Mouse (Mus musculus) kidney, postnatal 25 days (tissue): Measurements from ENCODE around the gene Lrrn1.
A peak's percentile ranks its signal among the peaks of the same experiment; 100 is the strongest.

ENCODE experiments used
- DNase-seq, 2 experiments: peaks; one replicate each; pipeline ENCODE4 v3.0.0; 2021; ENCODE audit warnings: mixed read lengths in 2 of 2

The Lrrn1 gene

DNA sequence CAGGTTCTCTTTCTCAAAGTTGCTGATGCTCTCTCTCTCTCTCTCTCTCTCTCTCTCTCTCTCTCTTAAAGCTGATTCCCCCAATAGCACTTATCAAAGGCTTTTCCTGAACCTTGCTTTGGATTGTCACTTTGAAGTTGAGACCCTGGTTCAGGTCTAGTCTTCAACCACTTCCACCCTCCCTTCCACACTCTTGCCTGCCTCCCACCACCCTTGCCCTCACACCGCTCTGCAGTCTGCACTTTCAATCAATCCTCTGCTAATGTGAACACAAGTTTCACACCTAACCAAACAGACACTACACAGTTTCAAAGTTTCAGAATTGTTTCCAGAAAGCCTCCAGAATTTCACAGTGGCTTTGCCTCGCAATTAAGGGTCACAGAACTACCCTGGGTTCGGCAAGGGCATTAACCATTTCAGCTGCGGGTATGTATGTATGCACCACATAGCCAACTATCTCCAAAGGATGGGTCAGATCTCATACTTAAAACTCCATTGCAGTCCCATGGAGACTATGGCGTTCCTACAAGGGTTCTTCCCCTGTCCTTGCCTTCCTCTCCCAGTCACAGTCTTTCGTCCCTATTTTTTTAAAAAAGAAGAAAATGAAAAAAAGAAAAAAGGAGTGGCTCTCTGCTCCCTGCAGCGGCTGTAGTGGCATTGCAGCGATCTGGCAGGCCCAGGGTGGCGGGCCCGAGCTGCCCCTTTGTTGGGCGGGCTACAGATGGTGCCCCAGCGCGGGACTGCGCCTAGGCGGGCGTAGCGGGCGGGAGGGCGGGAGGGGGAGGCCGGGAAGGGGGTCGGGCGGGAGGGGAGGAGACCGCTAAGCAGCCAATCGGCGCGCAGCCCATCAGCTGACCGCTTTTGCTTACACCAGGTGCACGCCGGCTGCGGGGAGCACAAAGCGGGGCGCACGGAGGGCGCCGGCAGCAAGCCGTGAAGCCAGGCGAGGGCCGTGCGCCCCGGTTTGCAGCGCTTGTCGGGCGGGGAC, at the start of gene Lrrn1:
Lrrn1 (plus strand) TSS at position 892 of the 988 bp plus-strand sequence.
- peak; percentile 26 to 71 for DNase-seq

DNA sequence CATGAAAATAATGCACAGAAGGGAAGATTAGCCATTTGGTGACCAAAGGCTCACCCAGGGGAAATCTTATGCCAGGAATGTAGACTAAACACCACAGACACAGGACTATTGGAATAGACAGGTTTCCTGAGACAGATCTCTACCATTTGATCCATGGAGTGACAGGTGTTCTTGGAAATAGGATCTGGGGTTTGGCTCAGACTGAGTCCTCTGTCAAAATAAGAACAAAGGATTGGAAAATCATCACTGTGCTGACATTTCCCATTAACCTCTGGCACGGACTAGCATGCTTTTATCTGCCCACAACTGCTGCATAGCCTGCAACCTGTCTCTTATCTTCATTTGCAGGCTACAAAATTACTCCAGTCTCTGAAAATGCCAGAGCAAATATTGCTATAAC, 35.1 kb upstream of the Lrrn1 start:
- no peak for DNase-seq

DNA sequence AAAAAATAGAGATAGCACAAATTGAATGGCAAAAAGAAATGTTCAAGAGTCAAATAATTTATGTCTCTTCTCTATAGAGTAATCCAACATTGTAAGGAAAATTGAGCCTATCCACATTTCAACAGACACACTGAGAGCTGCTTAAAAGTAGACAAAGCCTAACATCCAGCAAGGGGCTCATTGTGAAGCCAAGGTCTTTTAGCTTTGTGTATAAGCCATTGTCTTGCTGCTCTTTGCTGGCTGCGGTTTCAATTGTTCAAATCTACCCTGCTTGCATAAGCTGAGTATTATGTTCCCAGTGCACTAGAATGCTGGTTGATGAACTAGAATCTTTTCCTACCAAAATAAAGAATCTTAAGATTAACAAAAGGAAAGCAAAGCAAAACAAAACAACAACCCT, 33.7 kb upstream of the Lrrn1 start:
- DNase-seq: no peak

DNA sequence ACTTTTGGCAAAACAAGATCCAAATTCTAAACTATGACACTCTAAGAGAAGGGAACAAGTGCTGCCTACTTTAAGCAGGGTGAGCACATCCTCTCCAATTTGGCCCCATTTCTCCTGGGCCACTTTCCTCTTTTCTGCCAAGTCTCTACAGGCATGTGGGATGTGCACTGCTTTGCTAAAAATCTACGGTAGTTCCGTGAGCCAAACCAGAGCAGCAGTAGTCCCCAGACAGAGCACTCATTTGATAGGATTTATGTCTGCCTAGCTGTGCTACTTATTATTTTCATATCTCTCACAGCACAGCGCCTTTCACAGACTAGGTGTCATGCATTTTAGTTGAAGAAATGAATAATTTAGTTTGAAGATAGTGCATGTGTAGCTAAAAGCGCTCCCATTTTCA, 15.9 kb upstream of the Lrrn1 start:
- DNase-seq: no peak

DNA sequence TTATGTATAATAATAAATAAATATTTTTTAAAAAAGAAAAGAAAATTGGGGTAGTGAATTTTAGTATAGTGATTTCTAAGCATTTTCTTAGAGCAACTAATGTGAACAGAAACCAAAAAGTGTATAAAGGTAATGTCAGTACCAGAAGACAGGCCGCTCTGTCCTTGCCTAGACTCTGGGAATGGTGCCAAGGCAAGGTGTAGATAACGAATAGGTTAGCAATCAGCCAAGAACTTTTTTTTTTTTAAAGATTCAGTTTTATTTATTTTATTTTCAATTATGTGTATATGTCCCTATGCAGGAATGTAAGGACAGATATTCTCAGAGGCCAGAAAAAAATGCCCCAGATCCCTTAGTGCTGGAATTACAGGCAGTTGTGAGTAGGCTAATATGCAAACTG, 5.6 kb upstream of the Lrrn1 start:
- no peak for DNase-seq

DNA sequence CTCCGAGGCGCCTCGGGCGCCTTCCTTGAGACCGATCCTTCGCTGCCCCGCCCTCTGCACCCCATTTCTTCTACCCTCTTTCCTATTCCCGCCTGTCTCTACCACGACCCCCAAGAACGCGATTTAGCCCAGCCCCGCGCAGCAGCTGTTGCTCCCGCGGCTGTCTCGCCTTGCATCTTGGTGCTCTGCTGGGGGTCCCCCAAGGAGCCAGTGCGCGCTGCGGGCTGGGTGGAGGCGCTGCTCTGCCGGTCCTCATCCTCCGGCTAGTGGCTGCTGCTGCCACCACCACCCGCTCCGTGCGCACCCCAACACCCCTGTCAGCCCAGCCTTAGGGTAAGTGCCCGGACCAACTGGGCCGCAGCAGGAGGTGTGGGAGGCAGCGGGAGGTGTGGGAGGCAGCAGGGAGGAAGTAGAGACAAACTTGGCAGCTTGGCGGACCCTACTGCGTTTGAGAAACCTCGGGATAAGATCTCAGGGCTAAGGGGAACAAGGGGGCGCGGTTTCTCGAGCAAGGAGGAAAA, 403 bp downstream of the Lrrn1 start:
- DNase-seq: peak in 1 of 2 experiments; percentile 34

DNA sequence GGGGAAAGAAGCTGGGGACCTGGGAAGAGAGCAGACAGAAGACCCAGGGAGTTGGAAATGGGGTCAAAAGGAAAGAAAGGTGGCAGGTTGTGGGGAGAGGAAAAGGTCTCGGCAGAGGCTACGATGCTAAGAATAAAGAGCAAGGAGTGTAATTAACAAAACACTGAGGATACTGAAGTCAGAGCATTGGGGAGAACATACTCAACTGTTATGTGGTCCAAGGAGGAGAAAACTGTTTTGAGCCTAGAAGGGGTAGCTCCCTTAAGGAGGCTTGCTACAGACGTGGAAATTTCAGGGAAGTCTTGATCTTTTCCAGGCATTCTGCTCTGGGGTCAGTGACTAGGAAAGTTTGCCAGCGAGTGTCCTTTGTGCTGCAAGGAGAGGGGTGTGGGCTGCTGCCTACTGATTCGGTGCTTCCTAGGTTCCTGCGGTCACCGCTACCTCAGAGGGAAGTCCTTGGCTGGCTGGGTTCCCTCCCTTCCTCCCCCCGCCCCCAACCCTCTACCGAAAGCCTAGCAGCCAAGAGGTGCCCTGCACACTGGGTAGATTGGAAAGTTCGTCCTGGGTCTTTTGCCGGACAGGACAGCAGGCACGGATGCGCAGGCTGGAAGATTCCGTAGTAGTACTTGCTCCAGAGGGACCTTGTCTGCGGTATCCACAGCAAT, 1.2 kb downstream of the Lrrn1 start:
- peak in 1 of 2 experiments; percentile 35 for DNase-seq

DNA sequence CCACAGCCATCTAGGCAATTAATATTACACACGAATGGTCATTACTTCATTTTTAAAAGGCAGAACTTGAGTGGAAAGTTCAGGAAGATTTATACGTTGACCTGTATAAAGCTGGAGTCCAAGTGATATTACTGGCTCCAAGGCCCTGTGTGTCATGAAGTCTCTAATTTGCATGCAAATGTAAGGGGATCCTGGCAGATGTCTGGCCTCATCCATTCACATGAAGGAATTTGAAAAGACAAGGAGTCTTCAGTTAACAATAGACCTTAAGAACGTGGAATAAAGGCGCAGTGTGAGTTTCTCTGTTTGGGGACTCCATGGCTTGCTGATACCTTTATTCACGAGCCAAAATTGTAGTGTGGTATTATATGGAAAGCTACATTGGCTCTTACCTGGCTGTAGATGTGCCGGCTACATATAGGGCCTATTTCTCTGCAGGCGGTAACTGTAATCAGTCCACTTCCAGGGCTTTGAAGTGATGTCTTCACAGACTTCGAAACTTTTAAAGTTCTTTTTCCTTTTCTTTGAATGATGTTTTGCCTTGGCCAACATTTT, 2.0 kb downstream of the Lrrn1 start:
- no peak for DNase-seq

DNA sequence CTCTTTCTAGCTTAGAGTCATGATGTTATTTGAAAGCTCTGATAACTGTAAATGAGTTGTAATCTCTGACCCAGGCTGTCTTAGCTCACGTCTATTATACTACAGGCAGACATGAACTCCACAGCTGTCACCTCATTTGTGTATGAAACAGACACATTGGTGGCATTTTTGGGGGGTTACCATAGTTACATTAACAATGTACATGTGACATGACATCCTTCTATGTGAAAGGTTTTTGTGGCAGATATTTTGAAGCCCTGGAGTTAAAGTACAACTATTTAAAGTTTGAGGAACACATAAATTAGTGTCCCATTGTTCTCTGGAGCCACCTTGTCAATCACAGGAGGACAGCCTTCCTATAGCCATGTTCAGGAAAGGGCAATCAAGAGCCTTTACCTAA, 5.0 kb downstream of the Lrrn1 start:
- no peak for DNase-seq

DNA sequence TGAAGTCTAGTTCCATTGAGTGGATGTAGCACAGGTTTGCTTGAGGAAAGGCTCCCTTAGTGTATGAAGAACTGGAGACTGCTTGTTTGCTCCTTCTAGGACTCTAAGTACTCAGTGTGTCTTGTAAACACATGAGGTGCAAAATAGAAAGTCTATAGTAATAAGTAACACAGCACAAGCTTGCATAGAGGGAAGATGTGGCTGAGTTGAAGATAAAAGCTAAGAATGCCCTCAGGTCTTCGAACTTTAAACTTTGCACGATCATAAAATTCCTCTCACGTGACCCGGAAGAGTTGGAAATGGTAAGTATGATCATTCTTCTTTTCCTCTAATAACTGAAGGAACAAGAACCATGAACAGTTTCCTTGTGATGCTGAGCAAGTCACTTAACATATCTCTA, 7.1 kb downstream of the Lrrn1 start:
- DNase-seq: no peak

DNA sequence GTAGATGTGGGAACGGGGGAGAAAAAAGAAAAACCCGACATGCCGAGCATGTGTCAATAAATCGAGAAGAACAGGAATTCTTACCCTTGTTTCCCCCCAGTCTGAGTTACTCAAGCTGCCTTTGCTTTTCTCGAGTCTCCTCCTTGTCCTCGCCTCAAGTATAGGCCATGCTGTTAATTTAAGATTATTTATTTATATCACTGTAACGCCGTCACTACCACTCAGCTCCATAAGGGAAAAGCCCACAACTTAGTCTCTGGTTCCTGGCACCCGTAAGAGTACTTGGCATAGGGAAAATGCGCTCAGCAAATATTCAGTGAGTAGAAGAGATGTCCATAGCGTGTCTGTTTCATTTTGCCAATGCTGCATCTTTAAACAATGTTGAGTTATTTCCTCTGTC, 11.7 kb downstream of the Lrrn1 start:
- DNase-seq: no peak

DNA sequence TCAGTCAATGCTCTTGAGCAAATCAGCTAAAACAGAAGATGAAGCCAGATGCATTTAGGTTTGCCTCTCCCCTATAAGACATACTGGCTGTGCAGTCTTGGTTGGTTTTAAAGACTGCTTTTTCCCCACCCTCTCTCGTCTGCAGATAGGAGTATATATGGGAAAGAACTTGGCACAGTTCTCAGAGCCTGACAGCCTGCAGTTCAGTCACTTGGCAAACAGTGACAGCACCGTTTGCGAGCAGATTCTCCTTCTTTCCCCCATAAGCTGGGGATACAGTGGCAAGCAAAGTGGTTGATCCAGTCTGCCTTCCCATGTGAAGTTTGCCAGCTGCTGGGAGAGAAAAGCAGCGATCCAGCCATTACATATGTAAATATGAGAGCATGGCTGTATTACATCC, 12.3 kb downstream of the Lrrn1 start:
- DNase-seq: no peak

DNA sequence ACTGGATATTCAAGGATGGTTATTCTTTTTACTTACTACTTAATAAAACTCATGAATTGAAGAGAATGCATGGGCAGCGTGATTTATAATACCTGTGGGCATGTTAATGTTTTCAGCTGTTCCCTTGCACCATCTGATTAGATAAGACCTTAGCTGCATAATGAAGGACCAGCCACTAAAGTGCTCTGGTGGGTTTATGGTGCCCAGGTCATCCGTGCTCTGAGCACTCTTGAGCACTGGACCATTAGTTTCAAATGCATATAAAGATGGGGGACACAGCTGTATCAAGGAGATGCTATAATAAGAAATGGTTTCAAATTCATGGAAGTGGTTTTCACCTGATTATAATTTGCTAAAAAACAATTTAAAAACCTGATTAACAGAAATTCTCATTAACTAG, 16.7 kb downstream of the Lrrn1 start:
- no peak for DNase-seq

DNA sequence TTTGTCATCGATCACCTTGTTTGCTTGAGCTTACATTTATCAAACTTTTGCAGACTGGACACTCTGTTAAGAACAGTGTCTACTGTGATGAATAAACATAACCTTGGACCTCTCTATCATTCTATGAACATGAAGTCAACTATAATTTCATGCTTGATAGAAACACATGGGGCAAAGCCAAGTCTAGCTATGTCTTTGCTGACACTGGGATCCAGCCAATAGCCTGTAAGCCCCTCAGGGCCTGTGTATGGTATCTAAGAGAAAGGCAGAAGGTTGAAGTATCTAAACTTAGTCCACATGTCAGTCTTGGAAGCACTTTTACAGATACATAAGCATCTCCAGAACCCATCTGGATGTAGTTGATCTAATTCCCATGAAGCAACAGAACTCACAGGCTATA, 22.9 kb downstream of the Lrrn1 start:
- DNase-seq: no peak

DNA sequence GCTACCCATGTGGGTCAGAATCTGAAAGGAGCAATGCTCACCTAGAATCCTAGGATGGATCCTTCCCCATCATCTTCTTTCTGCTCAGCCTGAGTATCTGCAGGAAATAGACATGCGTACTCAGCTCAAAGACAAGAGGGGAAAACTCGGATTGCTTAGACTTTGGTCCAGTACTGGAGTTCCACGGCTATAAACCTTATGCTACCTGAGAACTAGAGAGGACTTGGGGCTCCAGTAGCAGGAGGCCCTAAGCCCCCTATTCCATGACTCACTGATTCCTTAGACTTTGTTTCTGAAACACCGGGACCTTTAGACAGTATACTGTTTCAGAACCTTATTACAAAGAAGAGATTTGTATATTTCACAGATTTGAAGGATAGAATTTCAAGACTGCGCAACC, 25.8 kb downstream of the Lrrn1 start:
- DNase-seq: no peak

DNA sequence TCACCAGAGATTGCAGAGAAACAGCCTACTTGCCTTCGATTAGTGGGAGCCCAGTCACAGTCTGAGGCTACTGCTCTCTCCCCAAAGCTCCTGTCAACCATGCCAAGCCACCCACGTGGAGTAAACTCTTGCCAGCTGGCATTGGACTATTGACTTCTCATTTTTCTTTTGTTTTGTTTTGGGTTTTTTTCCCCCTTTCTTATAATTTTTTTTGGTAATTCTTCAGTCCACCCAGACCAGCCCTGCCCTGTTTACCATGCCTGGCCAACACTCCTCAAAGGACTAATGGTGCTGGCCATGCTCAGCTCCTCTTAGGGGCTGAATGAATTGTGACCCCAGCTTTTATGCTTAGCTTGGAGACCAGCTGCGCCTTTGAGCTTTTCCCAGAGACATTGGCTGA, 27.4 kb downstream of the Lrrn1 start:
- DNase-seq: no peak

DNA sequence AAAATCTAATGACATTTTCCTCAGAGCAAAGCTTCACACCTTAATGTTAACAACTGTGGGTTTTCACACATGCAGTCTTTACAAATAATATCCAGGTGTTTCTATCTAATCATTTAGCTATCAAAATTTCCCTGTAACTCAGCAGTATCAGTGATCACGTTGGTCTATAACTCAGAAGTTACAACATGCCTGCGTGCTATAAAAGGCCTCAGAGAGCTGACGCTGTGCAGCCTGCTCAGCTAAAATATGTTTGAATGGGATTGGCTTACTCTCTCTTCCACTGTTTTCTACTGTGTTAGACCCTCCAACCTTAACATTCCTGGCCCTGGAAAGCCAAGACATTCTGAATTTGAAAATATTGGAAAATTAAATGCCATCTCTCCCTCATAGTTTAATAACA, 28.2 kb downstream of the Lrrn1 start:
- DNase-seq: no peak

DNA sequence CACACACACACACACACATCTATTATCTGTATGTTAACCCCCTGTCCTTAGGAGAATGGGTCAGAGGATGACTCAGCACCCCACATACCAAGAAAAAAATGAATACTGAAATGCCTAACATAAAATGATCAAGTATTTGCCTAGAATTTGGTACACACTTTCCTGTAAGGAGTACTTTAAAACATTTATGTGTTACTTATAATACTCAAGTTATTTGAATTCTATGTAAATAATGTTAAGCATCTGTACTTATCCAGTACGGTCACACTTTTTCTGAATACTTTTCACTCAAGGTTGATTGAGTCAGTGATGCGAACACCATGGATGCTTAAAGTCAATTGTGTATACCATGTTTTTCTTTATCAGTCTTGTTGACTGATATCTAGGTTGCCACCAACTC, 32.7 kb downstream of the Lrrn1 start:
- no peak for DNase-seq

DNA sequence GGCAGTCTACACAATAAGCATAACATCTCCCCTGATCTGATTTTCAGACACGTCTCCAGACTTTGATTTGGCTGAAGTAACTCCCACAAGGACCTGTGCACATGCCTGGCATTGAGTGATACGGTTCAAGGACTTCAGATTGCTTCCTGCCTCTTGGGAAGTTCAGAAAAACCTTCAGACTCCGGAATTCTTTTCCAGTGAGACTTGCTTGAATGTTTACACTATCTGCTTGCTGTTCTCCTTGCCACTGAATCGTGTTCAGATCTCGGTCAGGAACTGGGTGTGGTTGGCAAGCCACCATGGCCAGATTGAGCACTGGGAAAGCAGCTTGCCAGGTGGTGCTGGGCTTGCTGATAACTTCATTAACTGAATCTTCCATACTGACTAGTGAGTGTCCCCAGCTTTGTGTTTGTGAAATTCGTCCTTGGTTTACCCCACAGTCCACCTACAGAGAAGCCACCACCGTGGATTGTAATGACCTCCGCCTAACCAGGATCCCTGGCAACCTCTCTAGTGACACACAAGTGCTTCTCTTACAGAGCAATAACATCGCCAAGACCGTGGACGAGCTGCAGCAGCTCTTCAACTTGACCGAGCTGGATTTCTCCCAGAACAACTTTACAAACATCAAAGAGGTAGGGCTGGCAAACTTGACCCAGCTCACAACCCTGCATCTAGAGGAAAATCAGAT, 37.5 kb downstream of the Lrrn1 start:
- no peak for DNase-seq

DNA sequence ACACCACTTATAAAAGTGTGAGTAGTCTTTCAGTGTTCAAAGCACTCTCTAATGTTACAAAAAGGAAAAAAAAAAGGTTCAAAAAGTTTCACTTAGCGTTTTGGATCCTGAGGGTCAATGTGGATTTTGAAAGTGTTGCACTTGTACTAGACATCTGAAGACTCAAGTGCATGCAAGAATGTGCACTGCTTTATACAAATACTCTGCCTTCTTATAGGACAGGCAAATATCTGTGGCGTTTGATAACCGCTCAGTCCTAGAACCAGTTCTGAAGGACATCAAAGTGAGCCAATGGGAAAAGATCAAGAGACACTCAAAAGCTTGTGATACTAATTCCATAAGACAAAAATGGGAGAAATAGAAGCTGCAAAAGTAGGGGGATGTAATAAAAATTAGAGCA, 45.0 kb downstream of the Lrrn1 start:
- DNase-seq: no peak

DNA sequence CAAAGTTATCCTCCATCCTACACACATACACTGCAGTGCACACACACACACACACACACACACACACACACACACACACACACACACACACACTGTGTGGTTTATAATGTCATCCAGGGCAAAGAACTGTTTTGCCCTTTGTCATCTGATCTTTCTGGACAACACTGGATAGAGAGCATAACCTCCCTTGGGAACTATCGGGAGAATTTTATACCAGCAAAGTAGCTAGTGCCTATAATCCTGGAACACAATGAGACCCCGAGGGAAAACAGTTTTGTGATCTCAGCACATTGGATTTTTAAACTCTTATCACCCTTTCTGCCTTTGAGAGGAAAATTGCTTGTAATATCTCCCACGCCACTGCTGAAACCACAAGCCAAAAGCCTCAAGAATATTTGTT, 45.8 kb downstream of the Lrrn1 start:
- DNase-seq: no peak

DNA sequence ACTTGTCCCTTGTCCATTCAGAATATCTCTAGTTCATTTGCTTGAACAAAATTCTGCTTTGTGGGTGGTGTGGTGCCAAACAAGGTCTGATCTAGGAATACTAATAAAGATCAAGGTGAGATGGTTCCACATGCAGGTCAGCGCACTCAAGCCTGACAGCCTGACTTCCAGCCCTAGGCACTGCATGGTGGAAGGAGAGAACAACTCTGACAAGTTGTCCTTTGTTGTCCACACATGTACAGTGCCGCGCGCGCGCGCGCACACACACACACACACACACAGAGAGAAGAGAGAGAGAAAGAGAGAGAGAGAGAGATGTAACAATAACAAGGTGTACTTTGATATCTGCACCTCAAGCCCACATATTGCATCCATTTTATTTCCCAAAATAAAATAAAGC, 47.7 kb downstream of the Lrrn1 start:
- peak in 1 of 2 experiments; percentile 40 for DNase-seq

DNA sequence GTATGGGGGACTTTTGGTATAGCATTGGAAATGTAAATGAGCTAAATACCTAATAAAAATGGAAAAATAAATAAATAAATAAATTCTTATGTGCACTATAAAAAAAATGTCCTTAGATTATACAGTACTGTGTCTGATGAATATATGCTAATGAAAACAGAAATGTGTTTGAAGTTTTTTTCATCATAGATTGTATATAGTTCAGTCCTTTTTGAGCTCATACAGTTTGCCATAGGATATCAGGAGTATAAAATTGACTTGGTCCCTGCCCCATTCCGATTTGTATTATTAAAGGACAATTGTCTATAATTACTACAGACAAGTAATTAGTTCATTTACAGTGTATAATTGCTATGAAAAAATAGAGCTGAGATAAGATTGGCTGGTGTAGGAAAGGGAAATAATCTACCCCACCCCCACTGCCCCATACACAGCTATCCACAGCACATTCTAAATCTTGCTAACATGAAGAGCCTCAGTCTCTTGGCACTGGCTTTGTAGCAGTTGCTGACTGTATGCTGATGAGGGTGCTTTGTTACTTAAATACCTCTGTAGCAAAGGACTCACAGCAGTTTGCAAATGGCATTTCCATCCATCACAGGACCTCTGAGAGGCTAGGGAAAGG, 54.3 kb downstream of the Lrrn1 start:
- no peak for DNase-seq
